Mouse (Mus musculus) heart, postnatal 0 days (tissue): Measurements from ENCODE around the gene Serinc5.

Source experiments
- CTCF ChIP-seq: IDR thresholded peaks from 2 replicates; pipeline ENCODE4 v1.5.1; 2016; ENCODE audit warnings: antibody characterized with exemption, control low read depth, low read depth
- EP300 ChIP-seq: IDR thresholded peaks from 2 replicates; pipeline ENCODE4 v1.6.1; 2016; ENCODE audit warnings: antibody characterized with exemption, low read depth

- TF ChIP-seq CTCF (no peak), EP300 (no peak)
These were observed 26.7 kb upstream of the Serinc5 start for GRCm38 (mm10) chr13:92584094-92584717.
